Mouse (Mus musculus) gastrocnemius, postnatal 36 days (tissue): ENCODE measurements at regions not wholly inside any gene's neighbourhood (a gene's known extent, or its start where the extent isn't known, plus 50 kb on each side); places are given as distances from the start of the nearest gene placed in this dataset.

Experiments used
- DNase-seq, 2 experiments: peaks; one replicate each; pipeline ENCODE4 v3.0.0; 2022
- intact Hi-C: fragments of 180-260 bp; cut with DNase I; formaldehyde crosslinking; loops from one replicate; pipeline ENCODE4 v1.15.1; 2025

DNA sequence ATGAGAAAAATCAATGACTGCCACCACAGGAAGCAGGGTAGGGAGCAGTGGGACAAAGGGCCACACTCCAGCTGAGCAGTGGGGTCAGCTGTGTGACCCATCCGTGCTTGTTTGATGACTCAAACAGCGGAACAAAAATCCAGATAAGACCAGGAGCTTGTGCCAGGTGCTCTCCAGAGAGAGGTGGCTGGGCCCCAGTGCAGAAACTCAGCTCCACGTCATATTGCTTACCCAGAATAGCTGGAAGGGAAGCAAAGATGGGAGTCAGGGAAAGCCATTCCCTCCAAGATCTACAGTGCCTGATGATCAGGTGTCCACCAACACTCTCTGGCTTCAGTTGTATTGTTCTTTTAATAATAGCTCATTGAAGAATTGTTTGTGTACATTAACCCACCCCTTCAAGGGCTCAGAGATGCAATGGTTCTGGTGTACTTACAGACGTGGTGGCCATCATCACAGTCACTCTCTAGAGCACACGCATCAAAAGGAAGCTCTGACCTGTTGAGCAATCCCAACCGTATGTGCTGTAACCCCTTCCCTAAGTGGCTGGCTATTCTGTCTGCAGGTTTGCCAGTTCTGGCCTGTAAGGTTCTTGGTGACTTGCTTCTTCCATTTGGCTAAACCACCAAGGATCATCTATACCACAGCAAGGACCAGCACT is 117.6 kb upstream of the Frmd6 start:
- intact Hi-C loops: no loop called here
- DNase-seq: no peak

DNA sequence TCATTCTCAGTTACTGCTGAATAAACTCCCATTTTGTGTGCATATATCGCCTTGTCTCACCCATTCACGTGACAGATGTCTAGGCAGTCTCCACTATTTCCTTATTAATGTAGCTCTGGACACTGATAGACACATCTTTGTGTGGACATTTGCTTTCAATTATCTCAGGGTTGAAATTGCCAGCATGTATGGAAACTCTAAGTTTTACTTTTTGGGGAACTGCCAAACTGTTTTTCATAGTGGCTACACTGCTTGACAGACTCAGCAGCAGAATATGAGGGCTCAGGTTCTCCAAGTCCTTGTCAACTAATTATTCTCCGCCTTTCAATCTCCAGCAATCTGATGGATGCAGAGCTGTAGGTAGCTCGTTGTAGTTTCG is 117.0 kb upstream of the Frmd6 start:
- no peak for DNase-seq
- intact Hi-C loops: no loop called here

DNA sequence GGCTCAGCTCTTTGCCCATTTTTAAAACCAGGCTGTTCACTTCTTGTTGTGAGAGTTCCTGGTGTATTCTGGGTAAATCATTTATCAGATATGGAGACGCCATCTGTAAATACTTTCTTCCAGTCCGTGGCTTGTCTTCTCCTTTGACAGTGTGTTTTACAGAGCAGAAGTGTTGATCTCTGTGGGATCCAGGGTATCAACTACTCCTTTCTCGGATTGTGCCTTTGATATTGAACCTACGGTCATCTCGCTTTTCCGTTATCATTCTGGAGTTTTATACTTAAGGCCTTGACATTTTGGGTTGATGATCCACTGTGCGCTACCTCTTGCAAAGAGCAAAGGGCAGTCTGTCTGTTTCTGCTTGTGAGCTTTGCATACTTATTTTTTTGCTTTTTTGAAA is 115.0 kb upstream of the Frmd6 start:
- DNase-seq: no peak
- intact Hi-C loops: no loop called here

DNA sequence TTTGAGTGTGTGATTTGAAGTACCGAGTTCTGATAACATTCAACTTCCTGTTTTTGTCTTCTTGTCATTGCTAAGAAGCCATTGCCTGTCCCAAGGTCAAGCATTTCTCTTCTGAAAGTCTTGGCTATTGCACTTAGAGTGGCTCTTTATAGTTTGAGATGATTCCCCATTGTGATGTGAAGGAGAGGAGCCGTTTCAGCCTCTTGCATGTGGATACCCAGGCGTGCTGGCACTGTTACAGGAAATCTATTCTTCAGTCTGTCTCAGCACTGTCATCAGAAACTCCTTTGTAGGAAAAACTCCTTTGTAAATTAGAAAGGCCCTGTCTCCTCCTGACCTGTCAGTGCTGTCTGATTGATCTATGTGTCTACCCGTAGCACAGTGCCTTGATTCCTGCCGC is 114.3 kb upstream of the Frmd6 start:
- intact Hi-C loops: no loop called here
- no peak for DNase-seq

DNA sequence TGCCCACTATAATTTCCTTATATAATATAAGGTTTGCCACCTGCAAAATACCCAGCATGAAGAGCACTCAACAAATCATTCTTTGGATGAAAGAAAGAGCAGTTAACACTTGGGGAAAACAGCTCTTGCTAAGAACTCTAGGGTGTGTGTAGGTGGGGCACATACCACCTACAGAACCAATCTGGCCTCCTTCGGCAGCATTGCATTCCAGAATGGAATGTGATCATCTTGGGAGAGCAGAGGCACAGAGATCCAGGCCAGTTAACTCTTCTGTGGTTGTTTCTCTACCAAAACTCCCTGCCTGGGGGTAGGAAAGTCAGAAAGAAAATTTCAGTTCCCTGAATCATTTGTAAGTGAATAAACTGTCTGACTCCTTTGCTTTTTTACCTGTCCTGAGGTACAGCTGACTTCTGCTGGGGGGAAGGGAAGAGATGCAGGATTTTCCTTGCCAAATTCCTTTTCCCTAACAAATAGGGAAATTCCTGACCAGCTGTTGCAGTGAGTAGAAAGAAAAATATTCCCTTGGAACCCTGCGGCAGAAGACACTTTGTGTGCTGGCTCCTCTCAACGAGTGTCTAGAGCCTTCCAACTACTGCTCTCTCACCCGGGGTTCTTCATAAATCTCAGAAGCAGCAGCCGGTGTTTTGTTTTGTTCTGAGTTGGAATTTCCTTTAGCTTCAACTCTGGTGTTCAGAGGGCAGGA is 112.8 kb upstream of the Frmd6 start:
- intact Hi-C loops: no loop called here
- no peak for DNase-seq

DNA sequence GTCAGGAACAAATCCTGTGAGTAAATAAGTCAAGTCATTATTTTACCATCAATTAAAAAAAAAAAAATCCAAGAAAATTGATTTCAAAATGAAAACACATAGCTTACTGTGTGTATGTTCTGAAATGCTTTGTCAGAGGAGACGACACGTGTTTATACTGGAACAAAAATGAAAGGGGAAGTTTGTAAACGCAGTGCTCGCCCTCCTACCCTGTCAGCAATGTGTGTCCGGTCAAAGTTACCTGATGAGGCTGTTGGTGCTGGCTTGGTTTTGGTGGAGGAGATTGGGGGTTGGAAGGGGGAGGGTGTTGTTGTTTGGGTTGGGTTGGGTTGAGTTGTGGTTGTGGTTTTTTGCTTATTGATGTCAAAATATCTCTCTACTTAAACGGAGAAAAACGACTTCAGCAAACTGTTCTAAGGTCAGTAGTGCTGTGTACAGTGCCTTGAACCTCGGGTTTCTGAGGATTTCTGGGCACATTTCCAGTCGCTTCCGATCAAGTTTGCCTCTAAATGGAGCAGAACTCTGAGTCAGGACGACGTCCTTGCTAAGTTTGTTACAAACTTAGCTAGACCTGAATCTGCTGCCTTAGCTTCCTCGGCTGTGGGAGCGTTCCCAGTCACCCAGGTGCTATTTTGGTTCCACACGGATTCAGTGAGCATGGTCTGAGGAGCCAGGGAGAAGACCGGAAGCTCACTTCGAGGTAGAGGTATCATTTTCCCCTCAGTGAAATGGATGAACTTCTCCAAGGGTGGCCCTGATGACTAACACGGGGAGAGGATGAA is 111.6 kb upstream of the Frmd6 start:
- intact Hi-C loops: no loop called here
- DNase-seq: no peak

DNA sequence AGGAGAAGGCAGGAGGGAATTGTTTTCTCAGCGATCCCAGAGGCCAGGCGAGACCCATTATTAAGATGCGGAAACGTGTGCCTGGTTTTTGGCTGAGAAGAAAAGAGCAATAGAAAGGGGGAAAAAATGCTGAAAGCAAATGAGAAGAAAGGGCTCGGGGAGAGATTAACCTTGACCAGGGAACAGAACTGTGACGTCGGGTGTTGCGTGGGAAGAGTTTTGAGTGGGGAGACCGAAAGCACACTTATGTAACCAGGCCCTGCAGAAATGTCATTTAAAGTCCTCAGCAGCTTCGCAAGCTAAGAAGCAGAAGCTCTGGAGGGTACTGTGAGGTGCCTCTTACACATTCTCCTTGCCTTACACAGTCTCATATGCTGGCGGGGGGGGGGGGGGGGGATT is 111.0 kb upstream of the Frmd6 start:
- intact Hi-C loops: no loop called here
- no peak for DNase-seq

DNA sequence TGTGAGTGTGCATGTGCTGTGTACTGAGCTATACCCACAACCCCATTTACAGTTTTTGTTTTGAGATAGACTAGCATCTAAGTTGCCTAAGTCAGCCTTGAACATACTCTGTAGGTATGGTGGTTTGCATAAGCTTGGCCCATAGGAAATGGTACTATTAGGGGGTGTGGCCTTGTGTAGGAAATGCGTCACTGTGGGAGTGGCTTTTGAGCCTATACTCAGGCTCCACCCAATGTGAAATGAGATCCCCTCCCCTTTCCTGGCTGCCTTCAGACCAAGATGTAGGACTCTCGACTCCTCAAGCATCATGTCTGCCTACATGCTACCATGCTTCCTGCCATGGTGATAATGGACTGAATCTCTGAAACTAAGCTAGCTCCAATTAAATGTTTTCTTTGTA is 109.5 kb upstream of the Frmd6 start:
- DNase-seq: no peak
- intact Hi-C loops: no loop called here

DNA sequence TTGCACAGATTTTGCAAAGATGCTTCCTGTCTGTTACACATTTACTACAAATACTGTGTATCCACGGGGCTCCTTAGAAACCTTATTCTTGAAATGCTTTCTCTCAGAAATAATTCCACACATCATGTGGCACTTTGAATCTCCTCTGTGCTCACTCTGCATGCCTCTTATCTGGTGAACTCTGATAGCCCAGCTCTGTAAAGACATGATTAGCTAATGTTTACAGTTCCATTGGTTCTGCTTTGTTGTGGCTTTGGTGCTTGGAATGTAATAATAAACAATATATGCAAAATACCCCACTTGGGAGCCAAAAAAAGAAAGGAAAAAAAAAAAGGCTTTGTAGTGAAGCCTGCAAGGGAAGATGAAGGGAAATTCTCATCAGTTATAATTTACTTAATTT is 106.7 kb upstream of the Frmd6 start:
- intact Hi-C loops: no loop called here
- no peak for DNase-seq

DNA sequence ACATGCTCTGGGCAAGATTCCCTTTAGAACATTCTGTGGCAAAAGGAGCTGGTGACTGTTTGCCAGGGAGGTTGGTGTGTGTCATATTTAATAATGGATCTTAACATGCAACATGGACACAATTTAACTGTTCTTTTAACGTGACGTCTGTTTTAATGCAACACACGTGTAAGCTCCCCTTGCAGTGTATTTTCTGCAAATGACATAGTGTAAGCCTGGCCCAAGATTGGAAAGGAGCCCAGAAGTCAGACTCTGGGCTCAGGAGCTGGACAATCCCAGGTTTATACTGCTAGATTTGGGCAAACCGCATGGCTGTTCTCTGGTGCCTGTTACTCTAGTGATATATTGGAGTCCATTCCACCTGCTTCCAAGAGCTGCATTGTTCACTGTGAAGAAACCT is 106.1 kb upstream of the Frmd6 start:
- intact Hi-C loops: no loop called here
- DNase-seq: no peak

DNA sequence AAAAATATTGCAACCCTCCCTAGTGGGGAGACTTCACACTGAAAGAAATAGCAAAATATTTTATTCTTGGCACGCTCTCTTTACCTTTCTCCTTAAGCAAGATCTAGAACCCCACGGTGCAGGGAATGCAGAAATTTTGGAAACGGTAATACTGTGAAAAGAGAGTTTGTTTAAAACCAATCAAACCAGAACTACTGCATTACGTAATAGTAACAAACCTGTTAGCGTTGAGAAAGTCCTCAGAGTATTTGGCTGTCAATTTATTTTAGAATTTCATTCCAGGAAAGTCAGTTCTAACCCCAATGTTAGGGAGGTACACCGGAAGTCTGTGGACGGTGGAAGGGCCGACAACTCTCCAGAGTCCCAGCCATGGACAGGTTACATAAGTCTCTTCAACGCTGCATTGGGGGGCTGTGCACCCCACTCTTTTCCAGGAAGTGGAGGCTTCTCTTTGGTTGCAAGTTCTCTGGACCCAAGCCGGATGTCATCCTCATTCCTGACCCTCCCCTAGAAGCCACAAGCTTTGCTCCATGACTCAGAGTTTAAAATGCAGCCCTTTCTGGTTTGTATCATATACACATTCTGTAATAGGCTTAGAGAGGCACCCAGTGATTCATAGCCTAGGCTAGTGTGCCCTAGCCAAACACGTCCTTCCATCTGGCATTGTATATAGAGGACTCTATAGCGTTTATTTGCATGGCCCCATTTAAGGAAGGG is 105.0 kb upstream of the Frmd6 start:
- intact Hi-C loops: no loop called here
- no peak for DNase-seq

DNA sequence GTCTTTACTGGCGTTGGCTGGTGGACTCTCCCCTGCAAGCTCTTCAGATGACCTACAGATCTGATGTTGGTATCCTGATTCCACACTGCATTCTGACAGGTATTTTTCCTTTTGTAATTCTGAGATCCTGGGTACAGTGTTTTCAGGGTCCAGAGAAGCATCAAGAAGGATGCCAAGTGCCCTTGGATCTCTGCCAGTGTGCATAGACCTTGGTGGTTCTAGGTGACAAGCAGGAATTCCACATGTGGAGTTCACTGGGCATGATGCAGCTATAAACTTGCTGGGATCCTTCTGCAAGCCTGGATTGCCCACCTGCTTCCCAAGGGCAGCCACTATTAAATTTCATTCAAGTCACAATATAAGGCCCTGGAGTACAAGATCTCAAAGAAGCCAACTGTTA is 100.0 kb upstream of the Frmd6 start:
- no peak for DNase-seq
- intact Hi-C loops: no loop called here

DNA sequence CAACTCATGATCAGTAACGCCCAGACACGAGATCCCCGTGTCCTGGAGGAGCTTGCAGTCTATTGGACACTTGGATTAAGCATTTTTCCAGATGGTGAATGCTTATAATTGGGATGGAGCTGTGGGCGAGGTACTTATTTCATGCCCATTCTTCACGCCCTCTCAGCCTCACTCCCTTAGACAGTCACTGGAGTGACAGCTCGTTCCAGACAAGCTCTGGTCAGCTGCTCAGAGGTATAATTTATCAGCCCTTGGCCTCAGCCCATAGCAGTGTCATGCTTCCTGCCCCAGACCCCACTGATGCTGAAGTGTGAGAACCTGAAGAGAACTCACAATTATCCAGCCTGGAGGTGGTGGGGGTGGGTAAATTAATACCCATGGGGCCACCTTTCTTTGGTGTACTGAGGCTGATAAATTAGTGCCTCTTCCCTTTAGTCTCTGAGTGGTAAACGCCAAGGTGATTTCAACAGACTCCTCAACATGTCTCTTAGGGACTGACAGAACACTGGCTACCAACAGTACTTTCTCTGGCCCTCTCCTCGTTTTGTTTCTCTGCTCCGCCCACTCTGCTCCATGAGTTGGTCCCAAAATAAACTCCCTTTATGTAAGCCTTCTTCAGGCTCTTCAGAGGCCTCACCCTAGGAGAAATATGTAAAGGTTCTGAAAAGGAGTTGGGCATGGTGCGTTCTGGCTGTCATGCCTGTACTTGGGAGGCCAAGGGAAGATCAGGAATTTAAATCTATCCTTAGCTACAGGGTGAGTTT is 97.6 kb upstream of the Frmd6 start:
- DNase-seq: no peak

DNA sequence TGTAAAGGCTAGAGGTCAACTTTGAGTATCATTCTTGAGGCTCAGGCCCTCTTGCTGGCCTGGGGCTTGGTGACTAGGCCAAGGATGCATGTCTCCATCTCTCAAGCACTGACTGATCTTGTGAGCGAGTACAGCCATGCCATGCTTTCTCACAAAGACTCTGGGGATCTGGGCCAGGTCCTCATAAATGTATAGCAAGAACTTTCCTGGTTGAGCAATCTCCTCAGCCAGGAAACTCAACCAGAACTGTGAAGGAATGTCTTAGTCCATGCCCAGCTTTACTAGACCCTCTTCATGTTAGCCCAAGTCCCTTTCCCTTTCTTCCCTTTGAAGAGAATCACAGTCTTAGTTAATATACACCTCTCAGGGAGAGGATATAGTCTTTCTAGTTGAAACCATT is 96.9 kb upstream of the Frmd6 start:
- intact Hi-C loops: no loop called here
- no peak for DNase-seq

More for the DNA sequence above, 97.6 kb upstream of the Frmd6 start:
- intact Hi-C loops: no loop called here

DNA sequence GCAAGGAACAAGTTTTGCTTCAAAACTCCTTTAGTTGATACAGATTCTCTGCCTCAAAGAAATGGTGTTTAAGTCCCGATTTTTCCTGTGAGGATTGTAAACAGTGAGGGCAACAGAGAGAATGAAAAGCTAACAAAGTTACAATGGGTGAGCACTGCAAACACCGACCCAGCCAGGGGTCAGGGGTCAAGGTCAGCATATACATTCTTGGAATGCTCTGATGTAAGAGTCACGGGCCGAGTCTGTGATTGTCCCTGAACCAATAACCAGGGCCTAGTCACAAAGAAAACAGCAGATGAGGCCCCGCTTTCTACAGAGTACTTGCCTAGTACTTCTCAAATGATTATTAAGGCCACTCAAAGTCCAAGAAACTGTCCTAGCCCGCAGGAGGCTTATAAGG is 95.4 kb upstream of the Frmd6 start:
- DNase-seq: no peak
- intact Hi-C loops: no loop called here

DNA sequence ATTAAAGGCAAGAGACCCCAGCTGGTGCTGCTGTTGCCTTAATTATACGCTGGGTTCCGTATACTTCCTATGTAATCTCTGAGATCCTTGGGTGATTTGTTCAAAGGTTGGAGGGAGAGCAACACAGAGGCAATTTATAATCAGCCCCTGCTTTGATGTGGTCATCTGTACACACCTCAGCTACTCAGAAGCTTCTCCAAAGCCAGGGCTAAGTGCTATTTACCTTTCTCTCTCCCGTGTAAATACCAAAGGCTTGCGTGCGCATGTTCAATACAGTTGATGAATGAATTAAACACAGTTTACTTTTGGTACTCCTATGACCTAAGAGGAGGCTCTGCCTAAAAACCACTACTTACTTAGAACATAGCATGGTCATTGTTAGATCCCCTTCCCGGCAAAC is 93.8 kb upstream of the Frmd6 start:
- intact Hi-C loops: no loop called here
- DNase-seq: no peak

DNA sequence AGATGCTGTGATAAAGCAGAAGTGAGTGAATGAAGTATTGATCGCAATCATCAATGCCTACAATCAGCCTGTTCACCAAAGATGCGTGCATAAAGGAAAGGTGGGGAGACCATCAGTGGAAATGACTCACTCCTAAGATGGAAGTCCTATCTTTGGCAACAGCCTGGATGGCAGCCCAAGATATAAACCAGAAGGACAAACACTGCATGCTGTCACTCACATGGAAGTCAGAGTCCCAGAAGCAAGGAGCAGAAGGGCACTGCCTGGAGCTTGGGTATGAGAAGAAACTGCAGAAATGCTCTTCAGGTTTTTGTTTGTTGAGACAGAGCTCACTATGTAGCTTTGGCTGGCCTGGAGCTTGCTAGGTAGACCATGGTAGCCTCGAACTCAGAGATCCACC is 92.7 kb upstream of the Frmd6 start:
- intact Hi-C loops: no loop called here
- DNase-seq: no peak

DNA sequence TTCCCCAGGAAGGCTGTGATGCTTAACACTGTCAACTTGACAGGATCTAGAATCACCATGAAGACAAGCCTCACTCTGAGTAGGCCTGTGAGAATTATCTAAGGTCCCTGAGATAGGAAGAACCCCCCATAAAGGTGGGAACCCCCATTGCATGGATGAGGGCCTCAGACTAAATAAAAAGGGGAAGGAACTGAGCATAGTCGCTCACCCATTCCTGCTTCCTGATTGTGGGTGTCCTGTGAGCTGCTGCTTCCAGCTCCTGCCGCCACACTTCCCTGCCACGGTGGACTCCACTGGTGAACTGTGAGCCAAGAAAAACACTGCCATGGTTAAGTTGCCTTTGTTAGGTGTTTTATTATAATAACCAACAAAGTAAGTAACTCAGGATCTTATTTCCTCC is 86.8 kb upstream of the Frmd6 start:
- no peak for DNase-seq
- intact Hi-C loops: no loop called here

DNA sequence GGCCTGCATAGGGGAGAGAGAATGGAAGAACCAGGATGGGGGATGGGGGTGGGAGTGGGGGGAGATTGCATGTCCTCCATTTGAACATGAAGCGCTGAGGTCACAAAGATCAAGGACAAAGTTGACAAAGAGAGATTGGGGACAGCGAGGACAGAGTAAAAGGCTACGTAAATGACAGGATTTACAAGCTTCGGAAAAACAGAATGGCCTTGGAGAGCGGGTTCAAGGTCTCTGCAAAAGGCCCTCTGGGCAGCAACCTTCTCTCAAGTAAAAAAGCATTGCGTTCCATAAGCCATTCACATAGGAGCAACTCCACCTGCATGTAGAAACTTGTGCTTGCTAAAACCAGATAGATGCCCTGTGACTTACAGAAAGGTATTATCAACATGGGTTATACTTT is 86.0 kb upstream of the Frmd6 start:
- DNase-seq: no peak
- intact Hi-C loops: no loop called here

DNA sequence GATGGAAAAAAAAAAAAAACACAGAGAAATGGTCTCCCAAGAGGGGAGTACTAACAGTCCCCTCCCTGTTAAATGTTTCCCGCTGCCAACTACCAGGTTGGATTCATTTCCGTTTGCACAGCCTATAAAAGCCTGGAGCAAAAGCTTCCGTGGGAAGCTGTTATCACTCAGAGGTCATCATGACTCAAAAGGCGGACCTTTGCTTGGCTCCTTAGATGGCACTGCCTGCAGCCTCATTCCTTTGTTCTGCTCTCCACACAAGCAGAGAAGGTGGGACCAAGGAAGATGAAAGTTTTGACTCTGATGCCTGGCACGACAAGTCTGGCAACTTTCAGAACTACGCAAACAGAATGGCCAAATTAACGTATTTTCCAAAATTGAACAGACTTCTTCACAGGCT is 85.5 kb upstream of the Frmd6 start:
- intact Hi-C loops: no loop called here
- DNase-seq: no peak

DNA sequence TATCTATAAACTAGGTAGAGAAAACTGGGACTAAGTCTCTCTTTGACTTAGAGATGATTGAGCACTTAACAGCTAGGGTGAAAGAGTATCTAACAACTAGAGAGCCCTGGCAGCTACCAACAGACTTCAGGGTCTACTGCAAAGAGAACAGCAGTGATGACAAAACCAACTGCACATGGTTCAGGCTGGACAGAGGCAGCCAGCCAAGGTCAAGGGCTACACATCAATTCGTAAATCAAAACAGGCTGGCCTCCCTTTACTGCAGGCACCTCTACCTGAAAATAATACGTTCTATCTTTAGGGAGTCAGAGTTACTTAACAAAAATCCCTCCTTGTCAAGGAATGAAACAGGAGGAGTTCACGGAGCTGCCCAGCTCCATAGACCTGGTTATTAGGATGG is 82.5 kb upstream of the Frmd6 start:
- no peak for DNase-seq
- intact Hi-C loops: no loop called here
